Mouse (Mus musculus) embryo, embryonic 10 days (tissue): Measurements from ENCODE around the gene Tph1.

Experiments used
- DNase-seq: peaks from one replicate; pipeline ENCODE4 v3.0.0-alpha.2; 2015; ENCODE audit warnings: low spot score

The Tph1 gene

DNA sequence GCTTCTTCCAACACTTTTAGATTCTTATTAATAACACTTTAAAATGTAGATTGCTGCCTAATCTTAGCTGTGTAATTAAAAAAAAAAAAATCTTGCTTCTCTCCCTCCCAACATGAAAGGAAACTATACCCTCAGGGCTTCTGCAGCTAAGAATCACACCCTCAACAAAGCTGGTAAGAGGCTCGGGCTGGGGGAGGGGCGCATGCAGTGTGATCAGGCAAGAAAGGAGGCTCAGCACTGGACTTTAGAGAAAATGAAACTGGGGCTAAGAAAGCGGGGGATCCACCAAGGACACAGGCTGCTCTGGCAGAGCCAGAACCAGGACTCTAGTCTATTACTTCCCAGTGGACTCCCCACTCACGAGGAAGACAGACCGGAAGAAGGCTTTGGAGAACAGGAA is 71.2 kb downstream of the Tph1 start:
- no peak for DNase-seq

DNA sequence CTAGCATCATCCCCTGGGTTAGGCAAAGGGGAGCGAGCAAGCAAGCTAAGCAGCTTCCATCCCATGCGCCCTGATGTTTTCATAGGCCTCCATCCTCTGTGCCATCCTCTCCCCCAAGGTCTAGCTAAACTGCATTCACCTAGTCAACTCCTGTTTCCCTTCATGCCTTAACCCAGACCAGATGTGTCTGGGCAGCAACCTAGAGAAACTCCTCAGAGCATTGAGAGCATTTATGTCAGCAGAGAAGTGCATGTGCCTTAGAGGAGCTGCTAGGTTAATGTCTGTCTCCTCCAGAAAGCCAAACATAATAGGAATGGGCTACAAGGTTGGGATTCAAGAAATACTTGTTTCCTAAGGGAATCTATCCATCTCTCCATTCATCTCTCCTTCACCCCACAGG is 75.3 kb downstream of the Tph1 start:
- no peak for DNase-seq
